Mouse (Mus musculus): Measurements from ENCODE around the gene Kcne4.

The Kcne4 gene

DNA sequence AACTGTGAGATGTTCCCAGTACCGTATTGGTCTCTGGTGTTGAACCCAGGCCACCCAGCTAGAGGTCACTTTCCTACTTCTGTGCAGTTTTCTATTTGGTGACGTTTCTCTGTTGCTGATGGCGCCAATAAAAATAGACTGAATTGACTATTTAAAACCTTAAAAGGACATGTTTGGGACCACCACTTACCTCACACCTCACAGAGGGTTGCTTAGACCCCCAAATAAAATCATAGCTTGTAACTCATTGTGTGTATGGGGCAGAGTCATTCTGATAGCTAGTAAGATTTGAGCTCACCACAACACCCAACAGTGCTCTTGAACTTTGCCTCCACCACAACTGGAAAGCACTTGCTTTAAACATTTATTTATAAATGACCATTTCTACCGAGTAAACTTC is 43.0 kb downstream of the Kcne4 start:
- DNase-seq (ENCODE audit: low spot score in 2 of 2), result no peak

DNA sequence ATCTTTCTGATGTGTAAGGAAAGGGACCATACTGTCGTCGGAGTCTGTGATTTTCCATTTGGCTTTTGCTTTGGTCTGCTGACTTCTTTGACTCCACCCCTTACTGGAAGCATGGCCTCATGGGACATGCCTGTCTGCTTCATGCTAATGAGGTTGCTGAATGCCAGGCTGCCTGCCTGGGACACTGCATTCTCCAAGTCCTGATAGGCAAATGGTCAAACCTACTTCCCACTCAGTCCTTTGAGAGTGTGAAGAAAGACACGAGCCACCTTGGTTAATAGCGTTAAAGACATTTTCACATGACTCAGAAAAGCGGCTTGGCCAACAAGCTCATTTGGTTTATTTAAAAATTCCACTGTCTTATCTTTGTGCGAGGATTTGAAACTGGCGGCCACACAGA is 43.5 kb downstream of the Kcne4 start:
- DNase-seq (ENCODE audit: low spot score in 2 of 2), result no peak

DNA sequence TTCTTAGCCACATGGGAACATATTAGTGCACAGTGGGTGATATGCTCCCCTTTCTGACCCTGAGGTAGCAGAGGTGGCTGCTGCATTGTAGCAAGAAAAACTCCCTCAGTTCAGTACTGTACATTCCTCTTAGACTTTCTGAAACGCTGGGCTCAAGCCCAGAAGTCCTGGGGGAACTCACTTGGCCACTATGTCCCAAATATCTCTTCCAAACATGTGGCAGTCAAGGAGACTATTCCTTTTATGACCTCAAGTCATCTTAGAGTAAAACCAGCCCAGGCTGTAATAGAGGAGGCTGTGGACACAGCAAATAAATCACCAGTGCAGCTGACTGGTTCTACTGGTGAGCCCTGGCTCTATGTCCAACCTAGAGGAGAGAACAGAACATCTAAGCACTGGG is 45.7 kb downstream of the Kcne4 start:
- DNase-seq (ENCODE audit: low spot score in 2 of 2), result no peak

DNA sequence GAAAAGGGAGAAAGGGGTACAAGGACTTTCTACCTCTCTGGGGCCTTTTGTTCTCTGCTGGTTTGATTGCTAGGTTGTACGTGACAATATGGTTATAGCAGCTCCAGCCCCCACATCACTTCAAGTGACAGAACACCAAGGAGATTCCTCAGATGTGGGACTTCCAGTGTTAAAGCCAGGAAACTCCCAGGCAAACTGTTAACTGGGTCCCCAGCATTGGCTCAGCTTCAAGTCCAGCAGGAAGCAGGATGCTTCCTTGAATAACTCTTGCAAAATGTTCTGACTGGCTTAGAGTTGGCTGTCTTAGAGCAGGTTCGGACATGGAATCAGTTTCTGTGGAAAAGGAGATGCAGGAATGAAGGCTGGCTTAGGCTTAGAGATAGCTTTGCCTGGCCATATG is 47.3 kb downstream of the Kcne4 start:
- no peak for DNase-seq (ENCODE audit: low spot score in 2 of 2)

DNA sequence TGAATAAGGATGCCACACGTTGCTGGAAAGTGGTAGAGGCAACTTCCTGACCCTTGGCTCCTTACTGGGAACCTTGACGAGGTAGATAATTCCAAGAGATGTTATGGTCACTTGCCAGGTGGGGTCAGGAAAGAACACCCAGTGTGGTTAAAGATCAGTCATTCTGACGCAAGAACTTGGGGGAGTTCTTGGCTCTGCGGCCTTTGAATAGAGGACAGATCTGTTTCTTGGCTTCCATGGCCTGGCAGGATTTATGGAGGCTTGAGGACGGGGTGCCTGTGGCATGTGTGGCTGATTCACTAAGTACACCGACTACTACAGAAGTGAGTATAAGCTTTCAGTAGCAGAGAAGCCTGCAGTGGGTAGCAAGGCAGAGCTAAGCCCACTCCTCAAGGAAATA is 47.8 kb downstream of the Kcne4 start:
- no peak for DNase-seq (ENCODE audit: low spot score in 2 of 2)

DNA sequence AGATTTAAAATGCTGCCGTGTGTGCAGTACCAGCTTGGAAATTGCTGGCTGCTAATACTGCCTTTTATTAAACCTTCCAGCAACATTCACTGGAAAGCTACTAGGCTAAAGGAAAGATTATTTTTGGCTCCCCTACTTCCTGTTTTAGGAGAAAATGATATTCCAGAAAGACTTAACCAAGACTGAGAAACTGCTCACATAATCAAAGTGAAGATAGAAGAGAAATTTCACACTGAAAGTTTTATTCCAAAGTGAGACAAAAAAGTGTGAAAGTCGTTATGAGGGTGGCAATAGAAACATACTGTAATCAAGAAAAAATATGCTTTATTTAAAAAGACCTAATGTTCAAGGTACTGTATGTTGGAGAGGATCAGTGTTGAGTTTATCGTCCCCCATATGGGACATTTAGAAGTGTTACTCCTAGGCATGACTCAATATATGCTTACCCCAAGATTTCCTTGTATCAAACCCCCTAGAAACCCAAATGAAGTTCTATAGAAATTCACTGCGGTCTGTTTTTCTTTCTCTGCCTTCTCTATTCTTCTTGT is 48.3 kb downstream of the Kcne4 start:
- DNase-seq (ENCODE audit: low spot score in 2 of 2), result no peak

DNA sequence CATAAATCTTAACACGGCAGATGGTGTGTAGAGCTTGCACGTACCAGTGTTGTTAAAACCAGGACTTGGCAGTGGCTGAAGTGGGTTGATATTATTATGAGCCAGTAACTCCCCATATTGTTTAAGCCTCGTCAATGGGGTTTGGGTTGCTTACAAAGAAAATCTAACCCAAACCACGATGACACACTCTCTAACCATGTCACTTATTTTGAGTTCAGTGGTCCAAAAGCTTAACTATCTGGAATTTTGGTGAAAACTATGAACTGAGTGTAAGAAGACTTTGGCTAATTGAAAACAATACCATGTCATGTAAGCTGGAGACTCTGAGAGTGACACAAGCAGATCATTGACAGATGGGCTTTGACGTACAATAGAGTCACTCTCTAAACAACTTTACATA is 49.4 kb downstream of the Kcne4 start:
- DNase-seq (ENCODE audit: low spot score in 2 of 2), result no peak

DNA sequence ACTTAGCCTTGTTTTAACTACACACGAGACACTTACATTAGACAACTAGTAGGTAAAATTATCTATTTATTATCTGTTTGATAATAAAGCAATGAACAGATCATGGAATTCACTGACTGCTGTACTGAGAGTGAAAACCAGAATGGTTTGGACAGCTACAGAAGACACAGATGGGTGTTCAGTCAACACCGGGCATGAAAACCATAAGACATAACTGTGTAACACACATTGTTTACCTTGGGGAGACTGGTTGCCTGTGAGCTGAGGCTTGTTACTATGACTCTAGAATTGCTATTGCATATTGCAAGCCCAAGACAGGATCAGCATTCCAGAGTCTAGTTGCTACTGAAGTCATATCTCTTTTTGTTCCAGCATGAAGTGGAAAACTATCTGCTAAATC is 49.9 kb downstream of the Kcne4 start:
- no peak for DNase-seq (ENCODE audit: low spot score in 2 of 2)

All from natural killer cell, adult 2 months (primary cell).